Mouse (Mus musculus) small intestine, adult 2 months (tissue): ENCODE data around the gene Dnah11.

Experiments used
- CTCF ChIP-seq: fragments of 200-500 bp; IDR thresholded peaks from 2 replicates; pipeline ENCODE4 v1.5.1; 2012; ENCODE audit warnings: low read depth, mild to moderate bottlenecking, control low read depth, inconsistent platforms, low read length, moderate library complexity, mixed read lengths; ENCODE audit not compliant: insufficient replicate concordance, insufficient read length; ENCODE audit errors: extremely low read depth
- POLR2A ChIP-seq: fragments of 200-500 bp; IDR thresholded peaks from 2 replicates; pipeline ENCODE4 v1.6.1; 2012; ENCODE audit warnings: low read depth, mild to moderate bottlenecking, control low read depth, inconsistent platforms, low read length, moderate library complexity

DNA sequence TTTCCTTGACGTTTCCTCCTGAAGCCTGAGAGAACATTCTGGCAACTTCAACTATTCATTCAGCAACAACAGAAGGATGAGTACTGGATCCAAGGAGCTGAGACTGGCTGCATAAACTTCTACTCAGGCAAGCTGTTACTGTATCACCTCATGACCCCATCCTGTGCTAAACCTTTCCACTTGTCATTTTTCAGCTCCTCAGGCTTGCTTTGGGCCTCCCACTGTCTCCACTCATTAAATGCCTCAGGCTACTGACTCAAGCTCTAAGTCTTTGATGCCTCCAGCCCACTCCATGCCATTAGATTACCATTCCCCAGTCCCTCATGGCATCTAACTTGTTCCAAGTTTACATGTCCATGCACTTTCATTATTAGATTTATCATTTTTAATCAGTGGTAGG is 356.2 kb downstream of the Dnah11 start:
- TF ChIP-seq CTCF (no peak), POLR2A (no peak)
